Mouse (Mus musculus) bone marrow, adult 2 months (tissue): ENCODE measurements around the gene Nap1l2.

Source experiments
- CTCF ChIP-seq: fragments of 200-500 bp; IDR thresholded peaks from 2 replicates; pipeline ENCODE4 v1.5.1; 2011; ENCODE audit warnings: low read length, control low read depth; ENCODE audit not compliant: control insufficient read depth, insufficient read depth
- POLR2A ChIP-seq: fragments of 200-500 bp; IDR thresholded peaks from 2 replicates; pipeline ENCODE4 v1.6.1; 2011; ENCODE audit warnings: low read depth, mild to moderate bottlenecking, control low read depth, low read length, borderline replicate concordance; ENCODE audit not compliant: control insufficient read depth

DNA sequence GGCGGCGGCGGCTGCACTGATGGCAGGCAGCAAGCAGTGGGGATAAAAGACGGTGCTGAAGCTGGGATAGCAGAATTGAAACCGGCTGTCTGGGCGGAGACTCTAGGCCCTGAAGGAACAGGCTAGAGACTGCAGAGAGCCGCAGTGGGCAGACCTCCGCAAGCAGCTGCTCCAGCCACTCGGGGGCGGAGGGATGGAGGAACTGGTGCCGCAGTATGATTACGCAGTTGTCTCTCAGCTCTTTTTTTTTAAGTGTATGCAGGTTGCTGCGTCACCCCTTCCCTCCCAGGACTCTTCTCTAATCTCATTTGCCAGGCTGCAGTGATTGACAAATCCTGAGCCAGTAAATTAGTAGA is at the start of gene Nap1l2:
- TF ChIP-seq CTCF (no peak), POLR2A (no peak)
